Mouse (Mus musculus): ENCODE data around the gene 1700049E17Rik2.
"Not testable (repeated sequence)": the region's sequence is repeated elsewhere in the genome, so short reads cannot be mapped to it uniquely, and the experiment has no call there.

1700049E17Rik2 gene

DNA sequence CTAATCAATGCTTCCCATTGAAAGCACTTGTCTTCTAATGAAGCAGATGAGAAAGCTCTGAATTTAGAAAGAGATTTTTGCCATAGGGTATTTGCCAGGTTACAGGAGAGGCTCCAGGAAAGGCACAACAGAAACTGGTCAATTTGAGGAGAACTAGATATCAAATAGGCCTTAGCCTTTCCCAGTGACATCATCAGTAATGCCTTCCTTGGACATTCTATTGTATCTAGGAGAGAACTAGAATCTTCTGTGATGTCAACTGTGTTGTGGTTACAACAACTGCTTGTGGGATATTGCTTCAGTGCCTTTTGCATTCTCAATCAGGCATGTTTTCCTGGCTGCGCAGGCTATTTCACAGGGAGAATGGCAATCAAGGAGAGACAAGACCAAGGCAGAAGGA is at the start of gene 1700049E17Rik2:
1700049E17Rik2 (plus strand) TSS at position 301 of the 400 bp plus-strand sequence.
- not testable (repeated sequence) for DNase-seq (ENCODE audit: low spot score)

DNA sequence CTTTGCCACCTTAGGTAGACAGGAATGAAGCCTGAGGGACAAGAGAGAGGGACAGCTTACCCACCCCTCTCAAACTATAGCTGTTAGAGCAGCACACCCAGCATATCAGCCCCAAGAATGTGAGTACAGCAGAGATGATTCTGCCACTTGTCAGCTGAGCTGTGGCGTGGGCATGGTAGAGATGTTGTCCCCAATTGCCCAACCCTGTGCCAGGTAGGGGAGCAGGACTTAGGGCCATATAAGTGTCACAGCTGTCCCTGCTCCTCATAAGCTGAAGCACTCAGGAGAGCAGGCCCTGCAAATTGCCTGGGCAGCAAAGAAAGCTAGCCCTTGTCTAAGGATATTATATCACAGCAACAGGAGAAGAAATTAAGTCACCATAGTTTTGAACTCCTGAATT is 48.3 kb upstream of the 1700049E17Rik2 start:
- DNase-seq (ENCODE audit: low spot score) = not testable (repeated sequence)

- DNase-seq (ENCODE audit: low spot score) = not testable (repeated sequence)
Observed at GRCm38 (mm10) chr14:41555483-41555882, 17.5 kb upstream of the 1700049E17Rik2 start, which contains the start of gene Gm7970. Gm7970 (minus strand) TSS chr14:41555583.

DNA sequence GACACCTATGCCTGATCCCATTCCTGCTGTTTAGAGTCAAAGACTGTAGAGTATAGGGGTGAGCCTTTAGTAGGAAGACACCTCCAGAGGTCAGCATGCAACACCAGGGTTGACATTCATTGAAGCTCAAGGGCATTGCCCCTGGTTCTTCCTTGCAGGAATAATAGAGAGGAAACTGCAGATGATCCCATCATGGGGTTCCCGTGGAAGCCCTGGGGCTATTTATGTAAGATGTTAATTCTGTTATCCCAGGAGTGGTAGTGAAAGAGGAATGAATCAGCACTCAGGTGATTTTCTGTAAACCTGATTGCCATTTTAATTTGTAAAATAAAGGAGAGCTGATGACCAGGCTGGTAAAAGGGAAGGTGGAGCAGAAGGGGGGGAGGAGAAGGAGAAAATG is 13.3 kb downstream of the 1700049E17Rik2 start:
- DNase-seq (ENCODE audit: low spot score) = not testable (repeated sequence)

DNA sequence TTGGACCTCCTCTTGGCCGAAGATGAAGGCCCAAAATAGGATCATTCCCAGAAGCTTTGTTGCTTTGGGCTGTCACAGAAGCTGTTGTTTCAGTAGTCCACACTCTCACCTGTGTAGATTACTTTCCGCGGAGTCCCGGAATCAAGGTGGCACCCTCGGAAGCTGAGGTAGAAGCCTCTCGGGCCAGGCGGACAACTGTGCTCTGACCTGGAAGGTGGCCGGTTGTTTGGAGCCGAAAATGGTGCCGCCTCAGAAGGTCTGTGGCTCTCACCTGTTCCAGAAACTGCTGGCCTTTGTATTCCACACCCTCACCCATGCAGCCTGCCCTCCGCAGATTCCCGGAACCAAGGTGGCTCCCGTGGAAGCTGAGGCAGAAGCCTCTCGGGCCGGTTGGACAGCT is 27.9 kb downstream of the 1700049E17Rik2 start:
- not testable (repeated sequence) for DNase-seq (ENCODE audit: low spot score)

- not testable (repeated sequence) for DNase-seq (ENCODE audit: low spot score)
Observed at GRCm38 (mm10) chr14:41610690-41611089, 37.7 kb downstream of the 1700049E17Rik2 start.

GRCm38 (mm10) chr14:41622535-41622934 is 49.5 kb downstream of the 1700049E17Rik2 start:
- DNase-seq (ENCODE audit: low spot score) = not testable (repeated sequence)

DNA sequence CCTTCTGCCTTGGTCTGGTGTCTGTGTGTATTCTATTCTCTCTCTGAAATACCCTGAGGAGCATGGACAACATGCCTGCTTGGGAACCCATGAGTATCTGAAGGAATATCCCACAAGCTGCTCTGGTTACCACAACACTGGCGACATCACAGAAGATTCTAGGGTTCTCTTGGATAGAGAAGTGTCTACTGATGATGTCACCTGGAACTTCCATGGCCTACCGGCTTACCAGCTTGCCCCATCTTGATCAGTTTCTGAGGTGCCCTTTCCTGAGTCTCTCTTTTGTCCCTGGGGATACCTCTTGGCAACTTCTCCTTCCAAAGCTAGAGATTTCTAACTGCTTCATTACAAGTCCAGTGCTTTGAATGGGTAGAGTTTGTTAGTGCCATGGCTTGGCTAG is 51.5 kb downstream of the 1700049E17Rik2 start, which contains the start of gene Gm3072:
Gm3072 (minus strand) TSS at position 101 of the 400 bp plus-strand sequence.
- not testable (repeated sequence) for DNase-seq (ENCODE audit: low spot score)

DNA sequence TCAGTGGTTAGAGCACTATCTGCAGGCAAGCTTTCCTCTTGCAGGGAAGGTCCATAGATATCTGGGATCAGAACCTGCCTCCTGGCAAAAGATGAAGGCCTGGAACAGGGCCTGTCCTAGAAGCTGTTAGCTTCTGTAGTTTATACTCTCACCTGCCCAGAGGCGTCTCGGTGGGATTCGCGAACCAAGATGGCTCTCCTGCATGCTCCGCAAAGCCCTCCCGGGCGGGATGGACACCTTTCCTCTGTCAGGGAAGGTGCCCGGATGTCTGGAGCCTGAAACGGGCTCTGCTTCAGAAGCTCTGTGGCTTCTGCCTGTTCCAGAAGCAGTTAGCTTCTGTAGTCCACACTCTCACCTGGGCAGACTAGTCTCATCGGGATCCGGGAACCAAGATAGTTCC is 57.1 kb downstream of the 1700049E17Rik2 start:
- DNase-seq (ENCODE audit: low spot score) = not testable (repeated sequence)

Measured in embryo, embryonic 10.5 days (tissue).